Mouse (Mus musculus): ENCODE results near the gene Nme4. TPM values are rescaled to one million over a fixed set of nuclear protein-coding genes. Genes with fewer than 3 reads are reported as not detected.

Nme4 gene
- total and polyA plus RNA-seq, 2 experiments from 2014 or later: 7.7 to 10.2 TPM

- DNase-seq (ENCODE audit: low spot score): no peak
- H3K4me3 ChIP-seq (ENCODE audit: low read depth, low read length): no peak overlapping the region
- no peak overlapping the region for H3K27ac ChIP-seq (ENCODE audit: low read depth, low read length)
- H3K4me2 ChIP-seq (ENCODE audit: low read depth, low read length, poor library complexity, severe bottlenecking): no peak overlapping the region
- peak overlapping the region; percentile 24; the same call in 1 of the 2 replicates for H3K9ac ChIP-seq (replicated peaks; ENCODE audit: low read length, poor library complexity, severe bottlenecking)
- no peaks in the 10 kb centered on the region for H3K27me3 ChIP-seq (ENCODE audit: insufficient read depth, low read length)
- 83% methylated on average over 11 of the region's 11 CpGs for WGBS
- no peak for ATAC-seq (ENCODE audit: low FRiP score)
- H3K36me3 ChIP-seq (ENCODE audit: insufficient read depth, low read length): no peaks in the 10 kb centered on the region; the same call in 1 of the 2 replicates
- H3K9me3 ChIP-seq (ENCODE audit: low read length): no peaks in the 10 kb centered on the region
- TF ChIP-seq CTCF (IDR thresholded peaks at IDR 0.05): no peak
- peaks cover 13% of the 10 kb centered on the region for H3K4me1 ChIP-seq (ENCODE audit: insufficient read depth, low read length)
These were observed 41.8 kb upstream of the Nme4 start for GRCm38 (mm10) chr17:26137106-26137750.

GRCm38 (mm10) chr17:26131856-26132853 is 36.8 kb upstream of the Nme4 start:
- TF ChIP-seq CTCF (IDR thresholded peaks at IDR 0.05): peak; percentile 12; the same call in 1 of the 2 replicates
- DNase-seq (ENCODE audit: low spot score) (peak; percentile 25), ATAC-seq (ENCODE audit: low FRiP score) (peak; percentile 42; the same call in 1 of the 2 replicates)
- H3K27ac ChIP-seq (ENCODE audit: low read depth, low read length): peak overlapping the region; percentile 70
- H3K9ac ChIP-seq (replicated peaks; ENCODE audit: low read length, poor library complexity, severe bottlenecking): peak overlapping the region; percentile 64
- H3K4me2 ChIP-seq (ENCODE audit: low read depth, low read length, poor library complexity, severe bottlenecking): peak overlapping the region; percentile 59
- no peaks in the 10 kb centered on the region for H3K9me3 ChIP-seq (ENCODE audit: low read length)
- no peaks in the 10 kb centered on the region for H3K27me3 ChIP-seq (ENCODE audit: insufficient read depth, low read length)
- H3K36me3 ChIP-seq (ENCODE audit: insufficient read depth, low read length): peaks cover 24% of the 10 kb centered on the region
- H3K4me3 ChIP-seq (ENCODE audit: low read depth, low read length): peak overlapping the region; percentile 45
- 22% methylated on average over 18 of the region's 18 CpGs for WGBS
- H3K4me1 ChIP-seq (ENCODE audit: insufficient read depth, low read length): peaks cover 4% of the 10 kb centered on the region; the same call in 1 of the 2 replicates

GRCm38 (mm10) chr17:26131062-26131732 is 35.8 kb upstream of the Nme4 start:
- Histone ChIP-seq H3K27ac (ENCODE audit: low read depth, low read length) (peak overlapping the region; percentile 70), H3K4me1 (ENCODE audit: insufficient read depth, low read length) (peaks cover 4% of the 10 kb centered on the region; the same call in 1 of the 2 replicates), H3K9me3 (ENCODE audit: low read length) (no peaks in the 10 kb centered on the region), H3K27me3 (ENCODE audit: insufficient read depth, low read length) (no peaks in the 10 kb centered on the region), H3K4me2 (ENCODE audit: low read depth, low read length, poor library complexity, severe bottlenecking) (peak overlapping the region; percentile 59), H3K4me3 (ENCODE audit: low read depth, low read length) (peak overlapping the region; percentile 45), H3K36me3 (ENCODE audit: insufficient read depth, low read length) (peaks cover 33% of the 10 kb centered on the region), H3K9ac (replicated peaks; ENCODE audit: low read length, poor library complexity, severe bottlenecking) (peak overlapping the region; percentile 64)
- DNase-seq (ENCODE audit: low spot score) (peak; percentile 15), ATAC-seq (ENCODE audit: low FRiP score) (peak; percentile 78)
- peak; percentile 41; the same call in 1 of the 2 replicates for TF ChIP-seq CTCF (IDR thresholded peaks at IDR 0.05)
- WGBS: 36% methylated on average over 18 of the region's 18 CpGs

- Histone ChIP-seq H3K27ac (ENCODE audit: low read depth, low read length) (no peak overlapping the region), H3K36me3 (ENCODE audit: insufficient read depth, low read length) (peaks cover 37% of the 10 kb centered on the region), H3K4me2 (ENCODE audit: low read depth, low read length, poor library complexity, severe bottlenecking) (no peak overlapping the region), H3K27me3 (ENCODE audit: insufficient read depth, low read length) (no peaks in the 10 kb centered on the region), H3K4me3 (ENCODE audit: low read depth, low read length) (no peak overlapping the region), H3K9ac (replicated peaks; ENCODE audit: low read length, poor library complexity, severe bottlenecking) (no peak overlapping the region), H3K9me3 (ENCODE audit: low read length) (no peaks in the 10 kb centered on the region), H3K4me1 (ENCODE audit: insufficient read depth, low read length) (peaks cover 7% of the 10 kb centered on the region; the same call in 1 of the 2 replicates)
- DNase-seq (ENCODE audit: low spot score) (no peak), ATAC-seq (ENCODE audit: low FRiP score) (no peak)
- 91% methylated on average over 10 of the region's 10 CpGs for WGBS
- TF ChIP-seq CTCF (IDR thresholded peaks at IDR 0.05): no peak
These were observed 29.8 kb upstream of the Nme4 start for GRCm38 (mm10) chr17:26125226-26125625.

GRCm38 (mm10) chr17:26124560-26124959 is 29.2 kb upstream of the Nme4 start:
- Histone ChIP-seq H3K27ac (ENCODE audit: low read depth, low read length) (no peak overlapping the region), H3K4me1 (ENCODE audit: insufficient read depth, low read length) (peaks cover 10% of the 10 kb centered on the region; the same call in 1 of the 2 replicates), H3K27me3 (ENCODE audit: insufficient read depth, low read length) (no peaks in the 10 kb centered on the region), H3K9ac (replicated peaks; ENCODE audit: low read length, poor library complexity, severe bottlenecking) (peak overlapping the region; percentile 58), H3K4me2 (ENCODE audit: low read depth, low read length, poor library complexity, severe bottlenecking) (peak overlapping the region; percentile 79), H3K4me3 (ENCODE audit: low read depth, low read length) (peak overlapping the region; percentile 55), H3K36me3 (ENCODE audit: insufficient read depth, low read length) (peaks cover 31% of the 10 kb centered on the region), H3K9me3 (ENCODE audit: low read length) (no peaks in the 10 kb centered on the region)
- DNase-seq (ENCODE audit: low spot score): no peak
- no peak for ATAC-seq (ENCODE audit: low FRiP score)
- WGBS: 89% methylated on average over 7 of the region's 7 CpGs
- TF ChIP-seq CTCF (IDR thresholded peaks at IDR 0.05): no peak
